Mouse (Mus musculus): Measurements from ENCODE around the gene Srd5a2.

The Srd5a2 gene

DNA sequence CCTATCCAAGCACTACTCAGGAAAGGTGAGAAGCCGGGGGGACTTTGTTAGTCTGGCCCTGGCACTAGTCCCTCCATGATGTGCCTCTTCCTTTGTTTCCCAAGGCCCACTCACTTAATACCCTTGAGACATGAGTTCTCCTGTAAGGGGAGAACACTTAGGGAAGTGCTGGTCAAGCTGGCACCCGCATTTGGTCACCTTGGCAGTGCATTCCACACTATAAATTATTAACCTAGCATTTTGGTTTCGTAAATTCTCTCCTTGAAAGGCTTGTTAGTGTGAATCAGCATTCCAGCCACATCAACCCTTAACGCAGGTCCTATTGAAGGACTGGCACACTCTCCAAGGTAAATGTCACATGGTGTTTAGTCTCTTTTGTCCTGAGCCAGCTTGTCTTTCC lies 61.8 kb downstream of the Srd5a2 start:
- in situ Hi-C loops (cut with MseI, MboI), result no loop called here

DNA sequence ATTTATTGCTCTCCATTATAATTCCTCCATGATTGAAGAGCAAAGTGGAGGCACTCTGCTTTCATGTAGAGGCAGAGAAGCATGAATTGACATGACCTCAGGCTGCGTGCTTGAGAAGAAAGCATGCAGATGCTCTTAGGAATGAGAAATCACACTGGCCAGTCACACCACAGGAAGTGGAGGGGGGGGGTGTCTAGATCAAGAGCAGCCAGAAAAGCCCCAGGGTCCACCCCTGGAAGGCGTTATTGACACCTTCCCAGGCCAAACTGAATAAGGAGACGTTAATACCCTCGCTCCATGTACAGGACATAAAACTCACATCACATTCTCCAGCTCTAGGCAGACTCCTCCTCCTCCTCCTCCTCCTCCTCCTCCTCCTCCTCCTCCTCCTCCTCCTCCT lies 63.2 kb downstream of the Srd5a2 start:
- in situ Hi-C loops (cut with MseI, MboI), result no loop called here

DNA sequence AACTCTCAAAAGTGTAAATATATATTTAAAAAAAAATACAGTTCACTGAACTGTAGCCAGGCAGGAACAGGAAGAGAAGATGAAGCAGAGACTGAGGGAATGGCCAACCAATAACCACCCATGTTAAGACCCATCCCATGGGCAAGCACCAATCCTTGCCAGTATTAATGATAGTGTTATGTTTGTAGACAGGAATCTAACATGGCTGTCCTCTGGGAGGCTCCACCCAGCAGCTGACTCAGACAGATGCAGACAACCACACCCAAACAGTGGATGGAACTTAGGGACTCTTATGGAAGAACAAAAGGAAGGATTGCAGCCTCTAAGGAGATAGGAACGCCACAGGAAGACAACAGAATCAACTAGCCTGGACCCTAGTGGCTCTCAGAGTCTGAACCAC lies 64.8 kb downstream of the Srd5a2 start:
- in situ Hi-C loops (cut with MseI, MboI), result no loop called here

DNA sequence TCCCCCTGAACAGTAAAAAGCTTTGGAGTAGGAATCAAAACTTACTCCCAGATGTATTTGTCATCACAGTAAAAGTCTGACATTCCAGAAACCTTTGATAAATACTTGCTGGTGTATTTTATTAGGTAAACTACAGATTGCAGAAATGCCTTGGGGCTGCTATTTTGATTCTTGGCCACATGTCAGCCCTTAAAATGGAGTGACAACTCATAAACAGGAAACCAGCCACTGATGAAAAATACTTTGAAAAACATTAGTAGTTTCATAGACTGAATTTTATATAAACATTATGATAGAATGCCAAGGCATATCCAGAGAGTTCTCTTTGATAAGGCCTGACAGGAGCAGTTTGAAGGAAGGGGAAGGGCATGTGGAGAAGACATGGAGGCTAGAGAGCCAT lies 71.7 kb downstream of the Srd5a2 start:
- in situ Hi-C loops (cut with MseI, MboI), result no loop called here

DNA sequence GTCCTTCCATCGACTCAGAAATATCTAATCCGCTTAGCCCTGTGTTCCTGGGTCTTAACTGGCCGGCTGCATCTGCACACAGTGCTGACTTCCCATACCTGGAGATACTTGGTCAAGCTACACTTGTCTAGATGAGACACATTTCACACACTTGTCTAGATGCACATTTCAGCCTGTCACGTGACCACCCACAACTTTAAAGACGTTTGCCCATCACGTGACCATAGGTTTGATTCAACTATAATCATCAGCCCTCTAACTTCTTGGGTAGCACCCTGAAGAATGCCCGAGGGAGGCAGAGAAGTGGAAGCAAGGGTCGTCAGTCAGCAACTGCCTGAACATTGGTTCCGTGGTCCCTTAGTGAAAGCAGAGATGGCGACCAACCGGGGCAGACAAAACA lies 75.1 kb downstream of the Srd5a2 start:
- in situ Hi-C loops (cut with MseI, MboI), result no loop called here

DNA sequence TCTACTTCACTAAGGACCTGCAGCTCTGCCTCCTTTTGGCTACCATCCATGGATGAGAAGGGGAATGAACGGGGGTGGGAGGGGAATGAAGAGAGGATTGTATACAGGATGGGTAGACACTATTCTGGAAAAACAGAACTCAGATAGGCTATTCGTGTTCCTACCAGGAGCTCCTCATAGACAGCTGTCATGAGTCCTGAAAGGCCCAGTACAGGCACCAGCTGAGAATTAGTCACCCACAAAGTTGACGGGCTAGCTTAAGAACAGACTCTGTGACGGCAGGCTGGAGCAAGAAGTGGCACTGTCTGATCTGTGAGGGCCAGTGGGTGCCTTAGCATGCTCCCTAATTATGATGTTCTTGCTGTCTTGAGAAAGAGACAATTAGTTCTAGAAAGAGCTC lies 76.4 kb downstream of the Srd5a2 start:
- in situ Hi-C loops (cut with MseI, MboI), result no loop called here

DNA sequence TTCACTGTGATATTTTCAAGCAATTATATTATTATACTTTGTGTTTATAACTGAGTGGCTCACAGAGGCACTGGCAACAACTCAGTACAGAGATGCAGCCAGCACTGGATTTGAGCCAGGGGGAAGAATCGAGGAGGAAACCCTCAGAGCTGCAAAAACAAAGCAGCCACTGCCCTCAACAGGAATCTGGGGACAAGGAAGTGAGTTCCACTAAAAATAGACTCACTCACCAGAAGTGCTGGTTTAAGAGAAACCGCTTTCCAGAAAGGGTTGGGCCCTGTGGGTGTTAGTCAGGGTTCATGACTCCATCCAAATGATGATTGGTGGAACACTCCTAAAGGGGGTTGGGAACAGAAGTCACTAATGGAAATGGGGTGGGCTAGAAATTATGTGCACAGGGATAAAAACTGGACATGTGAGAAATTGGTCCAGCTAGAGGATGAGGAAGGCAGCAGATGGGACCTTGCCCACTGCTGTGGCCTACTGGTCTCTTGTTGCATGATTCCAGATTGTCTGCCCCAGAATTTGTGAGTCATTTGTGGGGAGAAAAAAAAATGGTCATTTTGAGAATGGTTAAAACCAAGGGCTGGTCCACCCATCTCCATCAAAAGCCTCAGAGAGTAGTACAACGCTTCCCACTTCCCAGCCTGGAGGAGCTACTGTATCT lies 77.2 kb downstream of the Srd5a2 start:
- in situ Hi-C loops (cut with MseI, MboI), result no loop called here

Measured in mouse trophoblast stem cell (cell line).